Comparison of ENCODE assay signal across 14 mouse cellular contexts in genomic region chr5:113107709-113108108, GRCm38 (mm10). TPM values are rescaled to one million over a fixed set of nuclear protein-coding genes. Genes with fewer than 3 reads are reported as not detected.
DNase-seq lines count a peak whose midpoint lies in the region; ATAC-seq lines count a peak whose summit lies in the region.
"Had no signal": no experiment of that assay in that cellular context is flagged by ENCODE, and none has a peak within 500 bp of the region (broad histone marks: within the 10 kb centered on the region; RNA-seq: fewer than 3 reads in every experiment).

No protein-coding gene starts in this region.

- H3K9ac ChIP-seq in heart, embryonic 11.5 days (ENCODE audit: low read depth, low read length), result no peak overlapping the region
- no peak overlapping the region for H3K9ac ChIP-seq in limb, embryonic 15.5 days

- H3K36me3 ChIP-seq in heart, embryonic 11.5 days (ENCODE audit: control insufficient read depth, insufficient read depth, low read length), result no peaks in the 10 kb centered on the region
- no peaks in the 10 kb centered on the region for H3K36me3 ChIP-seq in limb, embryonic 15.5 days

- 38% methylated on average over 3 of the region's 3 CpGs for WGBS in heart, embryonic 11.5 days (ENCODE audit: insufficient replicate concordance)
- 58% methylated on average over 3 of the region's 3 CpGs for WGBS in limb, embryonic 15.5 days

- H3K9me3 ChIP-seq in heart, embryonic 11.5 days (replicated peaks; ENCODE audit: control insufficient read depth, low read length), result no peaks in the 10 kb centered on the region
- H3K9me3 ChIP-seq in limb, embryonic 15.5 days, result no peaks in the 10 kb centered on the region

- H3K4me1 ChIP-seq in heart, embryonic 11.5 days (ENCODE audit: control insufficient read depth, insufficient read depth, low read length), result peaks cover 53% of the 10 kb centered on the region
- H3K4me1 ChIP-seq in limb, embryonic 15.5 days, result peaks cover 32% of the 10 kb centered on the region

- intact Hi-C loops in heart, postnatal 36 days (cut with DNase I), result no loop called here

- no peak for ATAC-seq in heart, embryonic 11.5 days (replicated peaks; ENCODE audit: insufficient number of reproducible peaks, low FRiP score, low TSS enrichment)
- 0 out of 2 replicates have a peak, but pooled peaks have one; percentile 2 for ATAC-seq in limb, embryonic 15.5 days (ENCODE audit: insufficient number of reproducible peaks, low FRiP score, low TSS enrichment, low read depth)
- ATAC-seq: inflammation-experienced regulatory T-cells, adult 6 months had no signal

- no peak overlapping the region for H3K4me3 ChIP-seq in heart, embryonic 11.5 days (ENCODE audit: low read depth, low read length)
- no peak overlapping the region for H3K4me3 ChIP-seq in limb, embryonic 15.5 days

- peak overlapping the region; percentile 87 for H3K27ac ChIP-seq in heart, embryonic 11.5 days (ENCODE audit: low read depth, low read length)
- H3K27ac ChIP-seq in limb, embryonic 15.5 days, result peak overlapping the region; percentile 54; the same call in 1 of the 2 replicates

- no peak for DNase-seq in heart, postnatal 36 days
- DNase-seq in 416B (ENCODE audit: low read depth), result peak; percentile 58
- peak; percentile 34 to 66 for DNase-seq in adrenal gland, postnatal 36 days
- no peak for DNase-seq in thymus, adult 18-20 months
- DNase-seq in left cerebral cortex, adult 11 months (ENCODE audit: low spot score), result no peak
- no peak for DNase-seq in spleen, adult 18-20 months
- DNase-seq: gastrocnemius, postnatal 25 days; layer of hippocampus, postnatal 36 days had no signal

- H3K4me2 ChIP-seq in heart, embryonic 11.5 days, result no peak overlapping the region
- no peak overlapping the region for H3K4me2 ChIP-seq in limb, embryonic 15.5 days

- no peaks in the 10 kb centered on the region for H3K27me3 ChIP-seq in heart, embryonic 11.5 days (ENCODE audit: control insufficient read depth, insufficient read depth, low read length)
- no peaks in the 10 kb centered on the region for H3K27me3 ChIP-seq in limb, embryonic 15.5 days
- H3K27me3 ChIP-seq: CH12.LX had no signal

RNA-seq across cellular contexts. Expression of gene Crybb3, which starts 26.3 kb away (rescaled TPM):
- 0.56 and 0.77 TPM in 2 replicates for polyA plus RNA-seq in heart, embryonic 11.5 days (2014; fragmentation: Nextera tagmentation; extraction: Ambion mirVana)
- total RNA-seq in heart, postnatal 36 days (2021), result 1 to 10 TPM in 1 of 2 experiments, under 1 TPM in 1; 0.28 to 1.8 TPM
- 1 to 10 TPM in 1 of 2 experiments, not detected in 1; 1.9 TPM for total RNA-seq in adrenal gland, postnatal 36 days (2021)
- polyA plus RNA-seq in limb, embryonic 15.5 days (2015; fragmentation: Nextera tagmentation; extraction: Ambion mirVana), result 1.0 and 1.8 TPM in 2 replicates
- total RNA-seq: CH12.LX; monocyte, adult 5-6 weeks had no signal

RNA-seq across cellular contexts. Expression of gene Crybb2, which starts 37.8 kb away (rescaled TPM):
- not detected in 2 replicates for polyA plus RNA-seq in heart, embryonic 11.5 days (2014; fragmentation: Nextera tagmentation; extraction: Ambion mirVana)
- not detected for total RNA-seq in heart, postnatal 36 days (2021)
- not detected for total RNA-seq in adrenal gland, postnatal 36 days (2021)
- not detected in 2 replicates for polyA plus RNA-seq in limb, embryonic 15.5 days (2015; fragmentation: Nextera tagmentation; extraction: Ambion mirVana)
- total RNA-seq: CH12.LX; gastrocnemius, postnatal 25 days; layer of hippocampus, postnatal 36 days; monocyte, adult 5-6 weeks had no signal
- polyA plus RNA-seq: inflammation-experienced regulatory T-cells, adult 6 months; stomach, embryonic 14.5 days had no signal

Comparison
In these comparisons a context has a peak if more than half of its experiments do, and no peak if none do; other contexts are left out.
1. DNase-seq: peak in 416B (single experiment) and adrenal gland, postnatal 36 days (2 of 2); none in heart, postnatal 36 days (0 of 2), thymus, adult 18-20 months (0 of 2), left cerebral cortex, adult 11 months (single experiment) and spleen, adult 18-20 months (0 of 2).